Mouse (Mus musculus): ENCODE data around the gene Arid1b.

Gene Arid1b

DNA sequence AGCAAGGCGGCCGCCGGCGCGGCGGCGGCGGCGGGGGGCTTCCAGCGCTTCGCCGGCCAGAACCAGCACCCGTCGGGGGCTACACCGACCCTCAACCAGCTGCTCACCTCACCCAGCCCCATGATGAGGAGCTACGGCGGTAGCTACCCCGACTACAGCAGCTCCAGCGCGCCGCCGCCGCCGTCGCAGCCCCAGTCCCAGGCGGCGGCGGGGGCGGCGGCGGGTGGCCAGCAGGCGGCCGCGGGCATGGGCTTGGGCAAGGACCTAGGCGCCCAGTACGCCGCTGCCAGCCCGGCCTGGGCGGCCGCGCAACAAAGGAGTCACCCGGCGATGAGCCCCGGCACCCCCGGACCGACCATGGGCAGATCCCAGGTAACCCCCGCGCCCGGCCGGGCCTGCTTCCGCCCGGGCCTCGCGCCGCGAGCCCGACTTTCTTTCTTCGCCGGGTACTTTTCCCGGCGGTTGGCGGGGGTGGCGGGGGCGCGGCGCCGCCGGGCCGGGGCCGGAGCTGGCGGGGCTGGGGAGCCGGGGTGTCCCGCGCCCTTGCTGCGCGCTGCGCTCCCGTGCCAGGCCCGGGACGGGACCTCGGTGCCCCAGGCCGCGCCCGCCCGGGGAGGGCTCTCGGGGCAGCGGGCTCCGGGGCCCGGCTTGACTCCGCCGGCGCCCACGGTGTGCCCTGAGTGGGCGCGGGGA, 2.1 kb downstream of the Arid1b start:
- peak; percentile 76 for DNase-seq

DNA sequence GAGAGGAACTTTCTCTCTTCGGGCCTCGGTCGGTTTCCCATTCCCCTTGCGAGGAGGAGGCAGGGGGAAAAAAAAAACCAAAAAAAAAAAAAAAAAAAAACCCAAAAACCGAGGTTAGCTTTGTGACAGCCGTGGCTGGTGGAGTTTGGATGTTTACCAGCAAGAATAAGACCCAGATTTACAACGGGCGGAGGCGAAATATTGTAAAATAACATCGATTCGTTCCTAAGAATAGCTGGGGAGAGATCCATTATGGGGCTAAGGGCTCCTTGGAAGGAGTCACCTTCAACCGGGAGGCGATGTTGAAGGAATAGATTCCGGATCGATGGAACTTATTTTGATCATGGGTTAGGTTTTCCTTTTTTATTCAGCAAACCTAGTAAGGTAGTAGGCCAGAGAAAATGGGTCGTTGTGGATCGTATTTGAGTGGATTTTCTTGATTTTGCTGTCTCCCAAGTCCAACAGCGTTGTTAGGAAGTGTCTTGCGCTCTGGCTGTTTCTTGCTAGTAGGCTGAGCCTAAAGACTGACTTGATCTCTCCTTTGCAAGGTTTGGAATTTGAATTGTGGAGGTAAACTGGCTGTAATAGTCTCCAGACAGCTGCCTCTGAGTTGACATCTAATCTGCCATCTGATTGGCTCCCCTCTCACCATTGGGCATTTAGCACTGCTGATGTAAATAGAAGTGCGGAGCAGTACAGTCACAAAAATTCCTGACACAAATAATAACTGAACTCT, 2.9 kb downstream of the Arid1b start:
- DNase-seq, result peak; percentile 40

DNA sequence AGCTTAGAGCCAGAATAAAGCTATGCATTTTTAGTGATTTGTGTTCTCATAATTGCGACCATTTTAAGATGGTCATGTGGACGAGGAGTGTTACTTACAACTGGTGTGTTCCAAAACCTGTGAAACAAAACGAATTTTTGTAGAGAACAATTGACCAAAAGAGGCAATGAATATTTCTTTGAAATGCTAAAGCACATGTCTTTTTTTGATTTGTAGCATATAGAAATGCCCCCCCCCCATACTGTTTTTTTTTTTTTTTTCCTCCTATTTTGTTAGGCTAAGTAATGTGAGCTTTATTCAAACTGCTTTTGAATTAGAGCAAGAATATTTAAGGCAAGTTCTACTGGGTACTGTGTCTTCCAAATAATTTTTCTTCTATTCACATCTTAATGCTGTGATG, 3.8 kb downstream of the Arid1b start:
- DNase-seq, result no peak

DNA sequence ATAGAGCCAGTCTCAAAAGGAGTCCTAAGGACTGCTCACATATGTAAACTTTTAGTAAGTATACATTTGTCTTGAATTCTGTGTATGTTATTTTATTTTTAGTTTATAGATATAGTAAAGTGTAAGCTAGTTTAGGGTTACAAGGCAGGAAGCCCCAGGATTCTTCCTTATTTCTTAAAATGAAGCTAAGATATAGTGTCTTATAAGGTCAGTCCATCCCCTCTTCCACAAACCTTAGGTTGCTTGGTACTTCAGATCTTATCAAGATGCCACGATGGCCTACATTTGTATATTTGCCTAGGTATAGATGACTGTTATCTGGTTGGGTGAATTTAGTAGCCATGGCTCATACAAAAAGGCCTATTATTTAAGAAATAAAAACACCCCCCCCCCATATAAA, 5.1 kb downstream of the Arid1b start:
- no peak for DNase-seq

DNA sequence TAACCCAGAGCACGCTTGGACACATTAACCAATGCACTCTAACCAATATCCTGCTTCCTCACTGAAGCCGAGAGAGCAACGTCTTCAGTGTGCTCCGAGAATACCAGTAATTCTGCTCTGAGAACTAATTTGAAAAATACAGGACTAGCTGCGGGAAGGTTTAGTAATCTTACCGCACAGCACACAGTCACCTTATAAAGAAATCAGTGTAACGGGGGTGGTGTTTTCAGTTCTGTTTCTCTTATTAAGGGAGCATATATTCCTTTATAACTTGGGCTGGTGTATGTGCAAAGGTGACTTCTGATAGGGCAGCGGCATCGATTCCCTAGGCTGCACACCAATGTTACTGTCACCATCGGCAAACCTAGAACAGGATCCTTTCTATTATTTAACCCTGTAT, 5.9 kb downstream of the Arid1b start:
- DNase-seq, result no peak

DNA sequence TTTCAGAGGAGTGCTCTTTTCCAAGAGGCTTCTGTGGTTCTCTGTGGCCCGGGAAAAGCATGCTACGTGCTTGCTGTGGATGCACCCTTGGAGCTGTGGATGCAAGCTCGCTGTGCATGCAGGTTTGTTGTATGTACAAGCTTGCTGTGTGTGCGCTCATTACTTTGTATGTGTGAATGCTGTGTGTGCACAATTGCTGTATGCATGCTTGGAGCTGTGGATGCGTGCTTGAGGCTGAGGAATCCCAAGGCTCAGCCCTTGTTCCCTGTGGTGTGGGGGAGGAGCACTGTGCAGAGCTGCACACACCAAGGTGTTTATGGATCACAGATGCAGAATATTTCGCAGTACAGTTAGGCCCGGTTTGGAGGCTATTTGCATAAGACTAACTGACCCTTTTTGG, 6.7 kb downstream of the Arid1b start:
- no peak for DNase-seq

DNA sequence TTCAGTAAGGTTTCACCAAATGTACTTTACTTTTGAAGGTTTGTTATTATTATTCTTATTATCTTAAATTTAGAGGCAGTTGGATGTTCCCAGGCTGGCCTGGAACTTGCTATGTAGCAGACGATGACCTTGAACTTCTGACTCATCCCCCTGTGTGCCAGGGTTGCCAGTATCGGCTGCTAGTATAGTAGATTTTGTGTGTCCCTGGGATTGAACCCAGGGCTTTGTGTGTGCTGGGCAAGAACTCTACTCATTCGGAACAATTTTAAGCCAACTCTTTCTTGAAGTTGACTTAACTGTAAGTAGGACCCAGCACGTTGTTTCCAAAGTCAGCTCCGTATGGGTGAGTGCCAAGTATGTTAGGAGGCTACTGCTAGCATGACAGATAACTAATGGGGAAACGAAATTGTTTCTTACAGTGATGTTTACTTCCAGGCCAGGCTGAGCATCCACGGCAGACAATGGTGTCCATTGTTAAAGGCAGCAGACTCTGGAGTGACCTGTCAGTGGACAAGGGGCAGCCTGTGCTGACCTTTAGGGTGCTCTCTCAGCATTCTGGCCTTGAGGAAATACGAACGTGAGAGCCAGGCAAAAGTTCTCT, 7.5 kb downstream of the Arid1b start:
- peak; percentile 46 for DNase-seq

DNA sequence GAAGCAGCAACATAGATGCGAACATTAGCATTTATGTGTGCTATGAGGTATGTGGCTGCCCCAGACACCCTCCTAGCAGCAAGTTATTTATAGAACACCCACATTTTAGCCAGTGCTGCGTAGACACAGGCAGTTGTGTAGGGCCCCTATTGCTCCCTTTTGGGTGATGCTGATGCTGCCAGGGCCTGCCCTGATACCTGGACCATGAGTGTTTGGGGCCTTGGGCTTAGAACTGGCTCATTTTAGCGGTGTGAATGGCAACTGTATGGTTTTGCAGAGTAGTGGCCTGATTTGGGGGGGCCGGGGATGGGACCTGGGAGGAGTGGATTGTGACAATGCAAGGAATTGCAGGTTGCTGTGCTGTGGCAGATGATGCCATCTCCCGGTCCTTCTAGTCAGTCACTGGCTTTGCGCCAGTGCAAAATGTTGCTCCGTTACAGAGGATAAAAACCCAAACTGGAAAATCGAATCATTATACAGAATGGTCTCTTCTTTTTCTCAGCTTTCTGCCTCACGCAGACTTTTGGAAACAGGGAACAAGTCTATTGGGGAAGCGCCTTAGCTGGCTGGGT, 8.9 kb downstream of the Arid1b start:
- DNase-seq, result no peak

DNA sequence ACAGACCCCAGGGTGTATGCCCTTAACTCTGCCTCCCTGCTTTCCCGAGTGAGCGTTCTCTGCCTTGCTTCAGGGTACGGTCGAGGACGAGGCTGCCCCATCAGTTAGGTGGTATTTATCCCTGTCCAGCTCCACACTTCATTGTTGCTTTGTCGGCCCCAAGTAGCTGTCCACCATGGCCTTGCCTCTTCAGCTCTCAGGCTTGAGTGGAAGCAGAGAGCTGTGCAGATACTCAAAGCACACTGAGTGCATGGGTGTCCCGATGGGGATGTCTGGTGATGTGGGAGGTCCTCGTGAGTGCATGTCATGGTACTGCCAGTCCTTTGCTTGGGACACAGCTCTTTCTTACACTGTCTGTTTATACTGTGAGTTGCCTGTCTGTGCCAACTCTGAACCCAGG, 10.1 kb downstream of the Arid1b start:
- DNase-seq, result no peak

DNA sequence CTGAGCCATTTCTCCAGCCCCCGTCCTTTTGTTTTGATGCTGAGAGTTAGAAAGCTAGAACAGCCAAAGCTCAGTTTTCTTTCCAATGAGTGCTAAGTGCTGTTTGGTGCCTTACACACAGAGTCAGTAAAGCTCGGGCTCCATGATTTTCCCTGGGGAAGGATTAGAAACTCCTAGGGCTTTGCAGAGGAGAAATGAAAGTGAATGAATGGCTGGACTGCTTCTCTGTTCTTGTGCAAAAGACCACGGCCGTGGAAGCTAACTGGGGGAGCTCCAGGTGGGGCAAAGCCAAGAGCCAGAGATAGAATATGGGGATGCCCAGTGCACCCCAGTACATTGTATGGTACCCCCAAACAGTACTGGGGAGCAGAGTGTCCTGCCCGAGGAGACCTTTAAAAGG, 10.6 kb downstream of the Arid1b start:
- no peak for DNase-seq

DNA sequence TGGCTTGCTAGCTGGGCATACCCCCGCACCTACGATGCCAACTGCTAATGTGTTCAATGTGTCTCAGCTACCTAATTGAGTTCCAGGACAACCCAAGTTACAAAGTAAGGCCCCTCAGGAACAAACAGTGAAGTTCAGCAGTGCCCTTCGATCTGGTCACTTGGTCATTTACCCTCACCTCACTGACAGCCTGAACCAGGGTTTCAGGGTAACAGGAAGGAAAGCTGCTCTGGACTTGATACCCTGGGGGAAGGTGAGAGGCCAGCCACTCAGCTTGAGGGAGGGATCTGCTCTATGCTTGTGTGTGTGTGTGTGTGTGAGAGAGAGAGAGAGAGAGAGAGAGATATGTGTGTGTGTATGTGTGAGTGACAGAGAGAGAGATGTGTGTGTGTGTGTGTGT, 11.2 kb downstream of the Arid1b start:
- DNase-seq, result no peak

DNA sequence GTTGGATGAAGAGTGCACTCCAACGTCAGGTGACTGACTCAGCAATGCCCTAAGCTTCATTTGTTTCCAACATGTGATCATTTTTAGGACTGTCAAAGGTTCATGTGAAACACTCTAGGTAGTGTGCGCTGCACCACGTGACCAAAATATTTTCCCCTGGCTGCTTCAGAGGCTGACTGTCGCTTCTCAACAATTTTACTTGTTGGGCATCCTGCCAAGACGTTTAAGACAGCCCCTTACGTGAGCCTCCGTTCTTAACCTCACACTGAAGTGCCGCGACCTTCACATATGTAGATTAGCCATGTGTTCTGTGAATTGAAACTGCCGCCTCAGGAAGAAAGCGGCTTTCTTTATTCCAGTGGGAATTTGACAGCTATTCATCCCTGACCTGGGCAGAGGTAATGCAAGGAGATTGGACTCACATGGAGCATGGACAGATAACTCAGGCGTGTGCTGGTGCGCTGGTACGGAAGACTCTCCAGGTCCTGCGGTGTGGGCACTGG, 13.1 kb downstream of the Arid1b start:
- peak; percentile 67 for DNase-seq

DNA sequence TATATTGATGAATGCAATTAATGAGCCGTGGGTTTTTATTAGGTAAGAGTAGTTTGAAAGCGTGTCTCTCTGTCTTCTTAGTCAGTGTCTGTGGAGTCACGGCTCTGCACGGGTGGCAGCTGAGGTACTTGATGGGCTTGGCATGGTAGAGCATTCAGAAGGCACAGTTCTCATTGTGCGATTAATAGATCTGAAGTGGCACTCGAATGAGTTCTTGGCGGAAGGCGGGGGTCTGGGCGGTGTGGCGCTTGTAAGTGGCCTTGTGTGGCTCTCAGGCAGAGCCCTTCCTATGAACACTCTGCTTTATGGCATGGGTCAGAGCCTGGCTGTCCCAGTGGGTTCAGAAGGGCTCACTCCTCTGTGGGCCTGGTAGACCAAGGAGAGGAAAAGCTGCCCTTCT, 14.1 kb downstream of the Arid1b start:
- DNase-seq, result no peak

DNA sequence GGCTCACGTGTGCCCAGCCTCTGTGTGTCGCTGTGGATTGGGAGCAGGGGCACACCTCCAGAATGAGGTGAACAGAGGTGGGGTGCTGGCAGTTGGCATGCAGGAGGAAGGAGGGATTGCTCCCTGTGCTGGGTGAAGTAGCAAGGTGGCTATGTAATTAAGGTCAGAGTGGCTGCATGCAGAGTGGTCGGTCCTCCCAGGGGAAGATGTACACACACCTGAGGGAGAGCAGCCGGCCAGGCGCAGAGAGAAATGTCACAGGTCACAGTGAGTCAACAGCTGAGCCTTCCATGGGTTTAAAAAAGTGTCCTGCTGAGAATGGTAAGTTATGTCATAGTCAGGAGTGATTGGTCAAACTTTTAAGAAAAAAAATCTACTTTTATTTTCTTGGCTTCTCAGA, 14.6 kb downstream of the Arid1b start:
- DNase-seq, result no peak

DNA sequence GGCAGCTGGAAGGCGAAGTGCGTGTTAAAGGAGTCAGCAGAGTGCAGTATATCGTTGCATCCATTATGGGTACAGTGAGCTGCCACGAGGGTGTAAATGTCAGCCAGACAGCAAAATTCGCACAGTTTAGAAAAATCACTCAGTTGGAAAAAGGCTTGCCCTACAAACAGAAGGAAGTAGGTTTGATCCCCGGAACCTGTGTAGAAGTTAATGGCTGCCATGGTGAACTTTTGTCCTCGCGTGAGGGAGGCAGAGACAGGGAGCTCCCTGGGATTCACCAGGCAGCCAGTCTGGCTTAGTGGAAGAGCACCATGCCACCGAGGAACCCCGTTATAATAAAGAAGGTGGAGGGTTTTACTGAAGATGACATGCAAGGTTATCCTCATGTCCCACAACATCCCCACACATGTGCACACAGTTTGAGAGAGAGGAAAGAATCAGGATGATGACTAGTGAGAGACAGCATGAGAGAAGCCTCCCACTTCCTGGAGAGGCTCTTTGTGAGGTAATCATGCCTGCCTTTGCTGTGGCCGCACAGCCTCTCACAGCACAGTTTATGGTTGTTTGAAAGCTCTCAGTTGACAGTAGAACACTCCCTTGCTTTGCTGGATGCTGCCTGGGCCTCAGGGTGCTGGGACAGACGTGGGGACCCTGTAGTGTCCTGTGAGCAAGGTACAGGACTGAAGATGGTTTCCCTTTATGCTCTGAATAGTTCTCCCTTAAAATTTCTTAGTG, 15.6 kb downstream of the Arid1b start:
- DNase-seq, result no peak

DNA sequence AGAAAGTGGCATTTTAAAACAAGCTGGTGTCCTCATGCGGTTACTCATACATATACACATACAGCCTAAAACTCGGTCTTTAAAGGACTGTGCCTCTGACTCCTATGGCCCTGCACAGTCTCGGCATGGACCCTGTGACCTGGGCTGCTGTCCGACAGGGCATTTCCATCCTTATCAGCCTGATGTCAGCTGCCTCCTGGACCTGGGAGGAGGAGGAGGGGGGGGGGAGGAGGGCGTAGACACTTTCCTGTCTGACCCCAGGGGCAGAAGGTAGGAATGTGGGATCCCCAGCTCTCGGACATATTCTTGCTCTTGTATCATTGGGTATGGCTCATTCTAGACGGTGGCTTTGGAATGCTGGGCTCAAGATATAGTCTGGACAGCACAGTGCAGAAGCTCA, 16.6 kb downstream of the Arid1b start:
- no peak for DNase-seq

DNA sequence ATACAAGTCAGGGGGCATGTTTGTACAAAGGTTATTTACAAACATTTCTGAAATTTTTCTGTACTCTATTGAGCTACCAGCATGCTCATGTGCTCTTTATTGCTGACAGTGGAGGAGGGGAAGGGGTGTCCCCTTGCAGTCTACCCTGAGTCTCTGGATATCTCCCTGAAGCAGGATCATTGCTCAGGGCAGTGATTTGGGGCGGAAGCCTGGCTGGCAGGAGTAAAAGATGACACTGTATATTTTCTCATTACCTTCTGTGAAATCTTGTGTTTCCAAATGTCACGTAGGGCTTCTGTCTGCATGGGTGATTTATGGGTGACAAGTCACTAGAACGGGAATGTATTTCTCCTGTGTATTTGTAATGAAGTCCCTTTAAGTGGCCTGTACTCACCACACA, 18.0 kb downstream of the Arid1b start:
- DNase-seq, result no peak

DNA sequence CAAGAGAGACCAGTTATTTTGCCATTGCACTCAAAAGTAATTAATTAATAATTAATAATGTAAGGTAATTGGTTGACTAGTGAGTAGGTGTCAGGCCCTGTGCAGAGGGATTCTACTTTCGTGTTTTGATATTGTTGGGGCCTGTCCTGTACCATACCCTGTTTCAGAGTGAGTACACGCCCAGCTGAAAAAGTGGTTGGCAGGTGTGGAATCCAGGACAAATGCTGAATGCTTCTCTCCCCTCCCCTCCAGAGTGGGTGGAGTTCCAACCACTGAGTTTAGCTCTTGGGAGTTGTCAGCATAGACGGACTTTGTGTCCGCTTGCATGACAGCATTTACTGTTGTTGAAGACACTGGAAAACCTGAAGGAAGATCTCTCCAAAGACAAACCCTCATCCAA, 18.4 kb downstream of the Arid1b start:
- DNase-seq, result no peak

DNA sequence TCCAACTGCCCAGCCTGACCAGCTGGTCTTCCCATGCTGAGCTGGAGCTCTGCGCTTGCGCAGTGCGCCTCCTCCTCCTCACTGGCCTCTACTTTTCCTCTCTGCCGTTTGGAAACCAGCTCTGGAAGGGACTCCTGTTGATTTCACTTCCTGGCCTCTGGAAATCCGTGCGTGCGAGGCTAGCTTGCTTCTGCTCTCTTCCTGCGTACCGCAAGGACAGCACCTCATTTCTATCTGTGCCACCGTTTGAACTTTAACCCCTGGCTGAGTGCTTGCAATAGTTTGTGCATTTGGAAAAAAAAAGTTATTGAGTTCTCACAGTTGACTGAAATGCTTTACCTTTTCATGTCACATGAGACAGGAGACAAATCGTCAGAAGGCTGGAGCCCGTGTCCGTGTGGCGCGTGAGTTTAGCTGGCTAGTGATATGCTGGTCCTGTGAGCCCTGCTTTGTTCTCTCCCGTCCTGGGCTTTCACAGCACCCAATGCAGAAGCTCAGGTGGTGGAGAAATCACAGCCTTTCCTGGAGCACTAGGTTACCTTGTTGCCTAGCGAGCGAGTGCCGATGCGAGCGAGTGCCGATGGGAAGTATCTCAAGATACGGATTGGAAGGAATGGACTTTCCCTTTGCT, 20.3 kb downstream of the Arid1b start:
- DNase-seq, result no peak

DNA sequence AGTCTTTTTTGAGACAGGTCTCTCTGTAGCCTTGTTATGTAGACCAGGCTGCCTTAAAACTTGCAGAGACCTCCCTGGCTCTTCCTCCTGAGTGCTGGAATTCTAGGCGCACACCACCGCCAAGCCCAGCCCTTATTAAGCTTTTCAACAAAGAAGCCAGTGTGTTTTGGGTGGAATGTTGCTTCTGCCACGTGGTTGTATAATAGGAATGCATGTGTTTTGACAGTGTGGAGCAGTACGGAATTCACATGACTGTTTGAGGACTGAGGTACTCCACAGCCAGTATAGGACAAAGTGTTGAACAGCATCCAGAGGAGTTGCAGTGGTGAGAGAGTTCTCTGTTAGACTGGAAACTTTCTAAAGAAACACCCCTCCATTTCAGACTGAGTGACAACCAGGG, 22.3 kb downstream of the Arid1b start:
- no peak for DNase-seq

DNA sequence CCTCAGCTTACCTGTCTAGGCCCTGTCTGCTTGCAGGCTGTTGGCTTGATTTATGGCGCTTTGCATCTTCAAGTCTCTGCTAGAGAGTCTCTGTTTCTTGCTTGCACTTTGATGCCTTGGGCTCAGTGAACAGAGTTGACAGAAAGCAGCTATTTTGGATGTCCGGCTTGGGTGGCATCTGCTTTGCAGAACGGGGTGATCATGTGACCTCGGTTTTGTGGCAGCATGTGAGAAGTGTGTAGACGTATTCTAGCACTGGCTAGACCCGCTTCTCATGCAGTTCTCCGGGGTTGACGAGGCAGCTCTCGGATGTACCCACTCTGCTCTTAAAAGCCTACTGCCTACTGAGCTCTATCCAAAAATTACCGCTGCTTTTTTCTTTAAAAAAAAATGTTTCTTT, 22.9 kb downstream of the Arid1b start:
- no peak for DNase-seq

DNA sequence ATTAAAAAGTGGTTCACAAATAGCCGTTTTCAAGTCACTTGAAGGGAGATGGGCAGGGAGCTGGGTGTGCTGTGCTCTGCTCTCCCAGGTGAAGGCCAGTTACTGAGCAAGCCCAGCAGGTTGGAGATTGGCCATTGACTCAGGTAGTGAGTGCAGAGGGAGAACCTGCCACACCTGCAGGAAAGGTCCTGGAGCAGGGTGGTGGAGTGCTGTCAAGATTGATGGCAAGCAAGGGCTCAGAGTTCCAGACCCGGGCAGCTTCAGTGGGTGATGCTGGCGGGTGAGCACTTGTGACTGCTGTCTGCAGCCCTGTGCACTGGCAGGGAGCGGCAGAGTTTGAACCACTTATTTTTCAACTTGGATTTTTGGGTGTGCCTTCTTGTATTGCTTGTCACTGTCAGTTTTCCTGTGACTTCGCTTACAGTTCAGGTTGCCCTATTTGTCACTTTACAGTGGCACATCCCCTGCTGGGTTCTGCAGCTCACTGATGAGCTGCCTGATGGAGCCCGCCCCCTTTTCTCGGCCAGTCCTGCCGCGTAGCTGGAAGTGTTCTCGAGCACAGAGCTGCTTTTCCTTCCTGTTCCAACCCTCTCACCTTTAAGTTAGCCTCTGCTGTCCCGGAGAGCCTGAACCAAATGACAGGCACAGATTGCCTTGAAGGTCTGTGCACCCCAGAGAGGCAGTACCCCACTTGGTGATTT, 27.3 kb downstream of the Arid1b start:
- no peak for DNase-seq
